Mouse (Mus musculus): Measurements from ENCODE around the gene Gtf3a. TPM values are rescaled to one million over a fixed set of nuclear protein-coding genes. Genes with fewer than 3 reads are reported as not detected.

The Gtf3a gene
- total RNA-seq, 2 experiments from 2014 or later: 29.2 to 29.5 TPM

- DNase-seq: peak; percentile 73
Observed at GRCm38 (mm10) chr5:146983216-146983615, 34.8 kb downstream of the Gtf3a start.

DNA sequence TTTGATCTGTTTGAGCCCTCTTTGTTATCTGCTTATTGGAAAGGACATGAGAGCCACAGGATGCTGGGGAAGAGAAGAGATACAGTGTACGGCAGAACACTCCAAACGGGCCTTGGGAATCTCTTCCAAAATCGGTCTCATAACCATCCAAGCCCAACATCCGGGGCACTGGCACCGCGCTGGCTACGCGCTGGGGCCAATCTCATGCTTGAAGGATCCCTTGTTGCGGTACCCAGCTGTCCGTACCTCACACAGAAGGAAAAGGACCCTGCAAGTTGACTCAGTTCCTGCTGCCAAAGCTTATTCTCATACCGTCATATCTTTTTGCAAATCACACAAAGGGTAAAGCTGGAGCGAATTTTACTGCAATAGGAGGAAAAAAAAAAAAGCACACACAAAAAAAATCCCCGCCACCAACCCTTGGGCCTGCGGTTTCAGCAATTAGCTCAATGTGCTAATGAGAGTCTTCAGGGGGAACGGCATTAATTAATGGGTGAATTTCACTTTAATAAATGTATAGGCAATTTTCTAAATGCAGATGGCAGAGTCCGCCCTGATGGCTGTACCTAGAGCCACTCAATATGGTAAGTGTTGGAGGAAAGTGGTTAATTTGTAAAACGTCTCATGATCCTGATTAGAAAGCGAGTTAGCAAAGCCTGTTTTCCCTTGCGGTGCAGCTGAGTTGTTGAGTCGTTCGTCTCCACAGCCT lies 37.4 kb downstream of the Gtf3a start:
- no peak for DNase-seq

- DNase-seq: no peak
Observed at GRCm38 (mm10) chr5:146987588-146987987, 39.1 kb downstream of the Gtf3a start.

- peak; percentile 31 for DNase-seq
Observed at GRCm38 (mm10) chr5:146989051-146989450, 40.6 kb downstream of the Gtf3a start.

DNA sequence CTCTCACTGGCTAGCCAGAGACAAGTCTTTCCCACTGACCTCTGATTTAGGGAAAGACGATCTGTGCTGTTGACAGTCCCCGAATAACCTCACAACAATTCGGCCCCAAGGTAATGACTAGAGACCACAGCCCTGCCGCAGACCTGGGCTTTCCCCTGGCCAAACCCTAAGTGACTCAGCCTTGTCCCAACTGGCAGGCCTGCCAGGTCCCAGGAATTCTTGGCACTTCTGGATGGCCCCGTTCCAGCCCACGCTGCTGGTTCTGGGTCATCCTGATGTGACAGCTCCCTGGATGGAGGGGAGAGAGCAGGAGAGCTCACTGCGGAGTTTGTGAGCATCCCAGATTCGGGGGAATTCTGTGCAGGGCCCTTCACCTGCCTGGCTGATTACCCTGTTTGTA lies 45.1 kb downstream of the Gtf3a start:
- peak; percentile 87 for DNase-seq

DNA sequence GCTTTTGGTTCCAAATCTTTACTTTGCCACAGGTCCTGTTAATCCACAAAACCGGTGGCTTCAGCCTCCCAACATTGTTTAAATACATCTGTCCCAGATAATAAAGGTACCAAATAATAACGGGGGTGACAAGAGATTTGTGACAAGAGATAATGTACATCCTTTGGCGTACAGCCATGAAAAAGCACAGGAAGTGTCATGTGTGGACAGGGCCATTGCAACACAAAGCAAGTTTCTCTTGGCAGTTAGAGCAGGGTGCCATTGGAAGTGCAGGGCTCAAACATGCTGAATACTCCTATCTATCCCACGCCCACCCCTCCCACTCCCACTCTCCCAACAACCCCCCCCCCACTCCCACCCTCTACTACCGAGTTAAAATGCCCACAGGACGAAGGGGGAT lies 46.5 kb downstream of the Gtf3a start:
- DNase-seq: no peak

GRCm38 (mm10) chr5:146996812-146997211 lies 48.4 kb downstream of the Gtf3a start:
- no peak for DNase-seq

DNA sequence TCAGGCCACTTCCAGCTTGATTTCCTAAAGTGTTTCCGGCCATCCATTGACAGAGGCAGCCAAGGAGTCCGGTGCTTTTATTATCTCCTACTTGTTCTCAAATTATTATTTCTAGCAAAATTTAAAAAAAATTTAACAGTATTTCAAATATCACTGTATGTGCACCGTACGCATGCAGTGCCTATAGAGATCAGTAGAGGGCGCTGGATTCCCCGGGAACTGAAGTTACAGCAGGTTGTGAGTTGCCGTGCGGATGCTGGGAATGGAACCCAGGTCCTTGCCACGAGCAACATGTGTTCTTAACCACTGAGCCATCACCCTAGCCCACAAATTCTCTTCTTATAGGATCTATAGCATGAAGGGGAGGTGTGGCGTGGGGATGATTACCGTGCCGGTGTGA lies 50.3 kb downstream of the Gtf3a start:
- no peak for DNase-seq

- no peak for DNase-seq
Observed at GRCm38 (mm10) chr5:147001312-147001711, 52.9 kb downstream of the Gtf3a start.

- DNase-seq: no peak
Observed at GRCm38 (mm10) chr5:147003303-147003702, 54.8 kb downstream of the Gtf3a start.

Other genes with a start within 250 kb of the Gtf3a start
- 10 to 100 TPM; 18.5 to 20.5 TPM for gene Usp12, start 153.7 kb upstream of the Gtf3a start, total RNA-seq (2021)
- 100 to 1,000 TPM; 187 to 214 TPM for gene Rpl21, start 115.8 kb upstream of the Gtf3a start, total RNA-seq (2021)
- gene Rasl11a, start 103.6 kb upstream of the Gtf3a start, total RNA-seq (2021): 1 to 10 TPM; 6.0 to 6.6 TPM
- gene Mtif3, start 15.1 kb downstream of the Gtf3a start, total RNA-seq (2021): 10 to 100 TPM; 13.3 to 15.7 TPM
- gene Lnx2, start 127.9 kb downstream of the Gtf3a start, total RNA-seq (2021): 10 to 100 TPM; 16.5 to 16.6 TPM
- 10 to 100 TPM; 78.1 to 81.6 TPM for gene Polr1d, start 128.4 kb downstream of the Gtf3a start, total RNA-seq (2021)
- gene Gsx1, start 240.0 kb downstream of the Gtf3a start, total RNA-seq (2021): not detected

All from heart, postnatal 4 days (tissue).